Mouse (Mus musculus): ENCODE measurements around the gene Psmc5. TPM values are rescaled to one million over a fixed set of nuclear protein-coding genes. Genes with fewer than 3 reads are reported as not detected.

Gene Psmc5
- 389 and 396 TPM in 2 replicates for polyA plus RNA-seq (2014; fragmentation: Nextera tagmentation; extraction: Ambion mirVana)

- Histone ChIP-seq H3K27ac (replicated peaks; ENCODE audit: low read depth, low read length) (no peak within 1 kb of the TSS), H3K36me3 (replicated peaks; ENCODE audit: control insufficient read depth, insufficient read depth, low read depth, low read length) (peaks cover 8% of the 10 kb centered on the region), H3K4me2 (ENCODE audit: low read depth, low read length) (peak within 1 kb of the TSS; percentile 90), H3K4me1 (ENCODE audit: control insufficient read depth, insufficient read depth, low read length) (0 out of 2 replicates have a peak, but pooled peaks cover 2% of the 10 kb centered on the region), H3K4me3 (ENCODE audit: low read depth, low read length) (peak within 1 kb of the TSS; percentile 59), H3K9me3 (replicated peaks; ENCODE audit: control insufficient read depth, low read length) (no peaks in the 10 kb centered on the region), H3K9ac (replicated peaks; ENCODE audit: low read length) (peak within 1 kb of the TSS; percentile 65), H3K27me3 (ENCODE audit: control insufficient read depth, insufficient read depth, low read length) (no peaks in the 10 kb centered on the region)
- WGBS, result under 1% methylated on average over 42 of the region's 42 CpGs
- DNase-seq (ENCODE audit: low spot score), result peak; percentile 98
- ATAC-seq (replicated peaks; ENCODE audit: insufficient number of reproducible peaks, low FRiP score, low TSS enrichment, low read depth), result peak; percentile 86
Observed at GRCm38 (mm10) chr11:106255685-106256451, at the start of gene Psmc5, which contains the start of gene Ftsj3. Gene Psmc5, plus strand, starts transcription at chr11:106256154. Gene Ftsj3, minus strand, starts transcription at chr11:106256079.

GRCm38 (mm10) chr11:106212771-106213170 is 43.2 kb upstream of the Psmc5 start:
- WGBS, result 93% methylated on average over 8 of the region's 8 CpGs
- peaks cover 2% of the 10 kb centered on the region for H3K36me3 ChIP-seq (replicated peaks; ENCODE audit: control insufficient read depth, insufficient read depth, low read depth, low read length)
- no peak overlapping the region for H3K9ac ChIP-seq (replicated peaks; ENCODE audit: low read length)

GRCm38 (mm10) chr11:106214856-106215255 is 41.1 kb upstream of the Psmc5 start:
- Histone ChIP-seq H3K36me3 (replicated peaks; ENCODE audit: control insufficient read depth, insufficient read depth, low read depth, low read length) (peaks cover 2% of the 10 kb centered on the region), H3K27ac (replicated peaks; ENCODE audit: low read depth, low read length) (no peak overlapping the region), H3K4me1 (ENCODE audit: control insufficient read depth, insufficient read depth, low read length) (no peaks in the 10 kb centered on the region), H3K4me3 (ENCODE audit: low read depth, low read length) (peak overlapping the region; percentile 97; the same call in 1 of the 2 replicates), H3K4me2 (ENCODE audit: low read depth, low read length) (no peak overlapping the region; the same call in 1 of the 2 replicates), H3K27me3 (ENCODE audit: control insufficient read depth, insufficient read depth, low read length) (no peaks in the 10 kb centered on the region), H3K9me3 (replicated peaks; ENCODE audit: control insufficient read depth, low read length) (no peaks in the 10 kb centered on the region), H3K9ac (replicated peaks; ENCODE audit: low read length) (no peak overlapping the region)
- ATAC-seq (replicated peaks; ENCODE audit: insufficient number of reproducible peaks, low FRiP score, low TSS enrichment, low read depth), result no peak
- DNase-seq (ENCODE audit: low spot score), result no peak
- WGBS, result 91% methylated on average over 5 of the region's 5 CpGs

More at GRCm38 (mm10) chr11:106212771-106213170, 43.2 kb upstream of the Psmc5 start:
- no peak overlapping the region for H3K4me2 ChIP-seq (ENCODE audit: low read depth, low read length)
- H3K4me3 ChIP-seq (ENCODE audit: low read depth, low read length), result no peak overlapping the region
- H3K4me1 ChIP-seq (ENCODE audit: control insufficient read depth, insufficient read depth, low read length), result no peaks in the 10 kb centered on the region
- H3K9me3 ChIP-seq (replicated peaks; ENCODE audit: control insufficient read depth, low read length), result no peaks in the 10 kb centered on the region
- H3K27ac ChIP-seq (replicated peaks; ENCODE audit: low read depth, low read length), result no peak overlapping the region
- H3K27me3 ChIP-seq (ENCODE audit: control insufficient read depth, insufficient read depth, low read length), result no peaks in the 10 kb centered on the region
- DNase-seq (ENCODE audit: low spot score) (no peak), ATAC-seq (replicated peaks; ENCODE audit: insufficient number of reproducible peaks, low FRiP score, low TSS enrichment, low read depth) (no peak)

GRCm38 (mm10) chr11:106215450-106215859 is 40.5 kb upstream of the Psmc5 start:
- H3K4me3 ChIP-seq (ENCODE audit: low read depth, low read length), result peak overlapping the region; percentile 97
- H3K27me3 ChIP-seq (ENCODE audit: control insufficient read depth, insufficient read depth, low read length), result no peaks in the 10 kb centered on the region
- H3K9me3 ChIP-seq (replicated peaks; ENCODE audit: control insufficient read depth, low read length), result no peaks in the 10 kb centered on the region
- WGBS, result 34% methylated on average over 7 of the region's 7 CpGs
- peaks cover 2% of the 10 kb centered on the region for H3K36me3 ChIP-seq (replicated peaks; ENCODE audit: control insufficient read depth, insufficient read depth, low read depth, low read length)
- H3K9ac ChIP-seq (replicated peaks; ENCODE audit: low read length), result peak overlapping the region; percentile 98
- DNase-seq (ENCODE audit: low spot score), result no peak
- ATAC-seq (replicated peaks; ENCODE audit: insufficient number of reproducible peaks, low FRiP score, low TSS enrichment, low read depth), result no peak
- H3K4me2 ChIP-seq (ENCODE audit: low read depth, low read length), result peak overlapping the region; percentile 44
- no peak overlapping the region for H3K27ac ChIP-seq (replicated peaks; ENCODE audit: low read depth, low read length)
- H3K4me1 ChIP-seq (ENCODE audit: control insufficient read depth, insufficient read depth, low read length), result no peaks in the 10 kb centered on the region

- H3K4me1 ChIP-seq (ENCODE audit: control insufficient read depth, insufficient read depth, low read length), result no peaks in the 10 kb centered on the region
- peak within 1 kb of the TSS; percentile 98 for H3K9ac ChIP-seq (replicated peaks; ENCODE audit: low read length)
- no peaks in the 10 kb centered on the region for H3K27me3 ChIP-seq (ENCODE audit: control insufficient read depth, insufficient read depth, low read length)
- peak within 1 kb of the TSS; percentile 89 for H3K27ac ChIP-seq (replicated peaks; ENCODE audit: low read depth, low read length)
- H3K4me3 ChIP-seq (ENCODE audit: low read depth, low read length), result peak within 1 kb of the TSS; percentile 97
- WGBS, result under 1% methylated on average over 46 of the region's 46 CpGs
- peak; percentile 98 for DNase-seq (ENCODE audit: low spot score)
- peaks cover under 1% of the 10 kb centered on the region for H3K36me3 ChIP-seq (replicated peaks; ENCODE audit: control insufficient read depth, insufficient read depth, low read depth, low read length)
- no peaks in the 10 kb centered on the region for H3K9me3 ChIP-seq (replicated peaks; ENCODE audit: control insufficient read depth, low read length)
- peak within 1 kb of the TSS; percentile 44 for H3K4me2 ChIP-seq (ENCODE audit: low read depth, low read length)
- peak; percentile 98 for ATAC-seq (replicated peaks; ENCODE audit: insufficient number of reproducible peaks, low FRiP score, low TSS enrichment, low read depth)
Observed at GRCm38 (mm10) chr11:106215927-106216729, 39.8 kb upstream of the Psmc5 start, which contains the start of gene Ccdc47. Gene Ccdc47, minus strand, starts transcription at chr11:106216344.

GRCm38 (mm10) chr11:106216730-106217490 is 39.0 kb upstream of the Psmc5 start, which contains the start of gene Ddx42:
Gene Ddx42, plus strand, starts transcription at chr11:106216926.
- ATAC-seq (replicated peaks; ENCODE audit: insufficient number of reproducible peaks, low FRiP score, low TSS enrichment, low read depth), result peak; percentile 93
- no peaks in the 10 kb centered on the region for H3K27me3 ChIP-seq (ENCODE audit: control insufficient read depth, insufficient read depth, low read length)
- H3K27ac ChIP-seq (replicated peaks; ENCODE audit: low read depth, low read length), result peak within 1 kb of the TSS; percentile 89
- no peaks in the 10 kb centered on the region for H3K4me1 ChIP-seq (ENCODE audit: control insufficient read depth, insufficient read depth, low read length)
- H3K9me3 ChIP-seq (replicated peaks; ENCODE audit: control insufficient read depth, low read length), result no peaks in the 10 kb centered on the region
- H3K9ac ChIP-seq (replicated peaks; ENCODE audit: low read length), result peak within 1 kb of the TSS; percentile 98
- under 1% methylated on average over 69 of the region's 70 CpGs for WGBS
- peak within 1 kb of the TSS; percentile 97 for H3K4me3 ChIP-seq (ENCODE audit: low read depth, low read length)
- H3K4me2 ChIP-seq (ENCODE audit: low read depth, low read length), result peak within 1 kb of the TSS; percentile 44
- DNase-seq (ENCODE audit: low spot score), result peak; percentile 98
- no peaks in the 10 kb centered on the region for H3K36me3 ChIP-seq (replicated peaks; ENCODE audit: control insufficient read depth, insufficient read depth, low read depth, low read length)

- H3K27ac ChIP-seq (replicated peaks; ENCODE audit: low read depth, low read length), result no peak overlapping the region
- ATAC-seq (replicated peaks; ENCODE audit: insufficient number of reproducible peaks, low FRiP score, low TSS enrichment, low read depth) (no peak), DNase-seq (ENCODE audit: low spot score) (no peak)
- no peaks in the 10 kb centered on the region for H3K9me3 ChIP-seq (replicated peaks; ENCODE audit: control insufficient read depth, low read length)
- WGBS, result 92% methylated on average over 3 of the region's 3 CpGs
- H3K4me1 ChIP-seq (ENCODE audit: control insufficient read depth, insufficient read depth, low read length), result no peaks in the 10 kb centered on the region
- H3K27me3 ChIP-seq (ENCODE audit: control insufficient read depth, insufficient read depth, low read length), result no peaks in the 10 kb centered on the region
- no peak overlapping the region for H3K9ac ChIP-seq (replicated peaks; ENCODE audit: low read length)
- H3K36me3 ChIP-seq (replicated peaks; ENCODE audit: control insufficient read depth, insufficient read depth, low read depth, low read length), result no peaks in the 10 kb centered on the region
- H3K4me3 ChIP-seq (ENCODE audit: low read depth, low read length), result no peak overlapping the region
- no peak overlapping the region for H3K4me2 ChIP-seq (ENCODE audit: low read depth, low read length)
Observed at GRCm38 (mm10) chr11:106220603-106221002, 35.4 kb upstream of the Psmc5 start.
